Mouse (Mus musculus) liver, embryonic 12.5 days (tissue): Measurements from ENCODE around the gene Pgls. TPM values are rescaled to one million over a fixed set of nuclear protein-coding genes. Genes with fewer than 3 reads are reported as not detected.

Source experiments
- ATAC-seq: fragments of 200-750 bp; cut with Nextera tagmentation; 2 replicates; pipeline ENCODE4 v1.8.0; 2017; ENCODE audit warnings: moderate number of reproducible peaks, mild to moderate bottlenecking, moderate library complexity
- H3K27ac ChIP-seq: fragments of 300-500 bp; sonication (generic); 2 replicates; pipeline ENCODE4 v1.5.1; 2016; ENCODE audit warnings: mild to moderate bottlenecking
- H3K27me3 ChIP-seq: fragments of 300-500 bp; sonication (generic); replicated peaks from 2 replicates; pipeline ENCODE4 v1.6.1; 2016; ENCODE audit warnings: mild to moderate bottlenecking, moderate library complexity
- H3K36me3 ChIP-seq: fragments of 300-500 bp; sonication (generic); 2 replicates; pipeline ENCODE4 v1.6.1; 2016; ENCODE audit warnings: mild to moderate bottlenecking, moderate library complexity
- H3K4me1 ChIP-seq: fragments of 300-500 bp; sonication (generic); 2 replicates; pipeline ENCODE4 v1.6.1; 2016
- H3K4me2 ChIP-seq: fragments of 300-500 bp; sonication (generic); 2 replicates; pipeline ENCODE4 v1.6.1; 2016; ENCODE audit warnings: mild to moderate bottlenecking, moderate library complexity
- H3K4me3 ChIP-seq: fragments of 300-500 bp; sonication (generic); 2 replicates; pipeline ENCODE4 v1.5.1; 2016; ENCODE audit warnings: mild to moderate bottlenecking, moderate library complexity
- H3K9ac ChIP-seq: fragments of 300-500 bp; sonication (generic); 2 replicates; pipeline ENCODE4 v1.6.1; 2016; ENCODE audit warnings: mild to moderate bottlenecking, moderate library complexity
- H3K9me3 ChIP-seq: fragments of 300-500 bp; sonication (generic); replicated peaks from 2 replicates; pipeline ENCODE4 v1.6.1; 2016; ENCODE audit warnings: mild to moderate bottlenecking, moderate library complexity
- WGBS: fragments of 180-500 bp; shearing (Covaris S2); methylation state at CpG from one replicate; pipeline ENCODE4 v1.1.7; 2016; ENCODE audit not compliant: insufficient replicate concordance; 5-methylcytosine and 5-hydroxymethylcytosine counted together
- polyA plus RNA-seq: library from polyadenylated mRNA; unstranded; fragments of >200 nt; fragmentation: Nextera tagmentation; extraction: Ambion mirVana; gene quantifications from 2 replicates; pipeline ENCODE4 v1.2.1, GENCODE M21; 2016

The Pgls gene
- polyA plus RNA-seq, 1 experiment from 2014 or later, result 144 TPM

GRCm38 (mm10) chr8:71592374-71593170, 596 bp downstream of the Pgls start:
- 0 out of 2 replicates have a peak, but pooled peaks cover 3% of the 10 kb centered on the region for H3K27me3 ChIP-seq
- H3K9me3 ChIP-seq, result no peaks in the 10 kb centered on the region
- H3K27ac ChIP-seq, result peak overlapping the region; percentile 97
- WGBS, result 3% methylated on average over 54 of the region's 60 CpGs
- peaks cover 13% of the 10 kb centered on the region for H3K36me3 ChIP-seq
- H3K9ac ChIP-seq, result peak overlapping the region; percentile 94
- peak overlapping the region; percentile 93 for H3K4me2 ChIP-seq
- peak overlapping the region; percentile 81 for H3K4me3 ChIP-seq
- H3K4me1 ChIP-seq, result peaks cover 59% of the 10 kb centered on the region
- peak; percentile 30 for ATAC-seq

- Histone ChIP-seq H3K9me3 (no peaks in the 10 kb centered on the region), H3K9ac (no peak overlapping the region), H3K36me3 (peaks cover 13% of the 10 kb centered on the region), H3K4me2 (peak overlapping the region; percentile 93), H3K27ac (no peak overlapping the region), H3K4me1 (peaks cover 59% of the 10 kb centered on the region), H3K27me3 (0 out of 2 replicates have a peak, but pooled peaks cover 3% of the 10 kb centered on the region), H3K4me3 (no peak overlapping the region)
- 91% methylated on average over 8 of the region's 8 CpGs for WGBS
- ATAC-seq, result no peak
These were observed 1.8 kb downstream of the Pgls start for GRCm38 (mm10) chr8:71593556-71594323.

- no peak overlapping the region for H3K9ac ChIP-seq
- no peak for ATAC-seq
- peaks cover 59% of the 10 kb centered on the region for H3K4me1 ChIP-seq
- WGBS, result 84% methylated on average over 4 of the region's 4 CpGs
- 0 out of 2 replicates have a peak, but pooled peaks cover 3% of the 10 kb centered on the region for H3K27me3 ChIP-seq
- no peak overlapping the region for H3K27ac ChIP-seq
- H3K4me3 ChIP-seq, result no peak overlapping the region
- H3K4me2 ChIP-seq, result no peak overlapping the region
- no peaks in the 10 kb centered on the region for H3K9me3 ChIP-seq
- peaks cover 13% of the 10 kb centered on the region for H3K36me3 ChIP-seq
These were observed 2.3 kb downstream of the Pgls start for GRCm38 (mm10) chr8:71594324-71594722.

DNA sequence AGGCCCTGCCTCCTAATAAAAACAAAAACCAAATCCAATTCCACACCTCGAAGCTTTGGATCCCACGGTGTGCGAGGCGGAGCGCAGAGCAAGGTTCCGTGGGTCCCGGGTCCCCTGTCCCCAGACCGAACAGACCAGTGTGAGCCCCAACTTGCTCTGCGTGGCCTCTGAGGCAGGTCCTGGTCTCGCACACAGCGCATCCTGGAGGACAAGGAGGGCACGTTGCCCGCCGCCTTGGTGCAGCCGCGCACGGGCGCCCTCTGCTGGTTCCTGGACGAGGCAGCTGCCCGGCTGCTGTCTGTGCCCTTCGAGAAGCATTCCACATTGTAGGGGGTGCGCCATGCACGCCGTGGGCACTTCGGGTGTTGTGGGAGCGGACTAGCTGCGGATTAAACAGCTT, 3.9 kb downstream of the Pgls start:
- H3K4me2 ChIP-seq, result peak overlapping the region; percentile 23
- no peaks in the 10 kb centered on the region for H3K9me3 ChIP-seq
- no peak overlapping the region for H3K9ac ChIP-seq
- H3K4me1 ChIP-seq, result peaks cover 49% of the 10 kb centered on the region
- 8% methylated on average over 27 of the region's 27 CpGs for WGBS
- H3K27ac ChIP-seq, result no peak overlapping the region
- peaks cover 17% of the 10 kb centered on the region for H3K27me3 ChIP-seq
- peak; percentile 2; the same call in 1 of the 2 replicates for ATAC-seq
- no peak overlapping the region for H3K4me3 ChIP-seq
- peaks cover 16% of the 10 kb centered on the region for H3K36me3 ChIP-seq

GRCm38 (mm10) chr8:71596384-71596783, 4.4 kb downstream of the Pgls start:
- ATAC-seq, result no peak
- Histone ChIP-seq H3K36me3 (peaks cover 16% of the 10 kb centered on the region), H3K4me1 (peaks cover 44% of the 10 kb centered on the region), H3K4me2 (no peak overlapping the region), H3K27me3 (peaks cover 22% of the 10 kb centered on the region), H3K4me3 (no peak overlapping the region), H3K9ac (no peak overlapping the region), H3K27ac (no peak overlapping the region), H3K9me3 (no peaks in the 10 kb centered on the region)
- 48% methylated on average over 6 of the region's 6 CpGs for WGBS

DNA sequence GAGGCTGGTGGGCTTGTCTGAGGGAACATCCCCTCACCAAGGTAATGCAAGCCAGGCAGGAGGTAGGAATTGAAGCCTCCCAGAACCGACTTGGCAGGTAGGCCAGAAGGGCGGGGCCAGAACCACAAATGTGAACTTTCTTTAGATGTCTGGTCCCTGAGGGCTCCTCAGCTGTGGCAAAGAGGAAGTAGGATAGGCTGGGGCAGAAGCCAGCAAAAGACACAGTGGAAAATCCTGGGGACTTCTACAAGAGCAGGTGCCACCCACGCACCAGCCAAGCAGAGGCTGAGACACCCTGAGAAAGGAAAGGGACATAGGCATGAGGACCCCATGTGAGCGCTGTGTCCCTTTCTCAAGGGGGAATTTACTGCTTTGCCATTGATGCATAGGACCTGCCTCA, 4.8 kb downstream of the Pgls start:
- ATAC-seq, result no peak
- Histone ChIP-seq H3K4me2 (no peak overlapping the region), H3K27ac (no peak overlapping the region), H3K27me3 (peaks cover 26% of the 10 kb centered on the region), H3K36me3 (peaks cover 16% of the 10 kb centered on the region), H3K9me3 (no peaks in the 10 kb centered on the region), H3K4me1 (peaks cover 41% of the 10 kb centered on the region), H3K4me3 (no peak overlapping the region), H3K9ac (no peak overlapping the region)
- WGBS, result 63% methylated on average over 4 of the region's 4 CpGs

DNA sequence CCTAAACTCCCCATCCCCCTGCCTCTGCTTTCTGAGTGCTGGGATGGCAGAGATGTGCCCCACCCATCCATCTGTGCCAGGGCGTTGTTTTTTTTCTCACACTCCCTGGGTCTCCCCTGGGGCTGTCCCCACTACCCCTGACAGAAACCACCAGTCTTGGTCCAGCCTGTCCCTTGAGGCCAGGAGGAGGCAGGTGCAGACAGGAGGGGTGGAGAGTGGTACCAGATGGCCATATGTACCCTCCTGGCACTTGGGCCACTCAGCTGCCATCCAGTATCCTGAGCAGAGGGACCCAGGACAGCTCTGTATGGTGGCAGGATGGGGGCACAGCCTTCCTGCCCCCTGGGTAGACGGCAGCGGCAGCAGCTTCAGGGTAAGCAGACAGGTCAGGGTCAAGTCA, 5.5 kb downstream of the Pgls start, which contains the start of gene Fam129c:
TSS of gene Fam129c (plus strand) at position 198 of the 400 bp plus-strand sequence.
- H3K4me2 ChIP-seq, result no peak within 1 kb of the TSS
- H3K36me3 ChIP-seq, result peaks cover 16% of the 10 kb centered on the region
- peaks cover 47% of the 10 kb centered on the region for H3K4me1 ChIP-seq
- peaks cover 33% of the 10 kb centered on the region for H3K27me3 ChIP-seq
- no peak within 1 kb of the TSS for H3K27ac ChIP-seq
- WGBS, result 76% methylated on average over 3 of the region's 3 CpGs
- no peak for ATAC-seq
- H3K4me3 ChIP-seq, result no peak within 1 kb of the TSS
- H3K9me3 ChIP-seq, result no peaks in the 10 kb centered on the region
- no peak within 1 kb of the TSS for H3K9ac ChIP-seq

DNA sequence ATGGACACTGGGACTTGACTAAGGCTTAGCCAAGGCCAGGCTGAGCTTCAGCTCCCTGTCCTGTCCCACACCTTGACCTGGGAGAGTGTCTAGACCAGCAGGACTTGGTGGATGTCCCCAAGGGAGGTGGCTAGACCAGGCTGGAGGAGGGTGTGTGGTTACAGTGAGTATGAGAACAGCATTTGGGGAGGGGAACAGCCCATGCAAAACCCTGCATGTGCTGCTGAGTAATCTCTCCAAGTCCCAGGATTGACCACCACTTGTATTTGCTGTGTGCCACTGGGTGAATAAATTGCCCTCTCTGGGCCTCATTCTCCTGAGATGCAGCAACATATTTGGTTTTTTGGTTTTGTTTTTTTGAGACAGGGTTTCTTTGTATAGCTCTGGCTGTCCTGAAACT, 6.4 kb downstream of the Pgls start:
- Histone ChIP-seq H3K4me3 (no peak overlapping the region), H3K9me3 (no peaks in the 10 kb centered on the region), H3K27ac (no peak overlapping the region), H3K36me3 (peaks cover 16% of the 10 kb centered on the region), H3K4me1 (peaks cover 47% of the 10 kb centered on the region), H3K9ac (no peak overlapping the region), H3K4me2 (no peak overlapping the region), H3K27me3 (peaks cover 42% of the 10 kb centered on the region)
- ATAC-seq, result no peak

DNA sequence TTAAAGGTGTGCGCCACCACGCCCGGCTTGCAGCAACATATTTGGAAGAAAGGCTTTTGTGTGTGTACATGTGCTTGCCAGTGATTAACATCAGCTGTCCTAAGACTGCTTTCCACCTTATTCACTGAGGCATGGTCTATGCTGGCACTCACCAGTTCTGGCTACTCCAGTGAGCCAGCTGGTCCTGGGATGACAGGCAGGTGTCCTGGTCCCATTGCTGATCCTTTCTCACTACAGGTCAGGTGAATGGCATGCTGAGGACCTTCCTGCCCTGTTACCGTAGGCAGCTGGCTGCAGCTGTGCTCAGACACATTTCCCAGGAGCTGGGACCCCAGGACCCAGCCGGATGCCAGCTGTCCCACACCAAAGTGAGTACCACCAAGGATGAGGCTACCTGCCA, 6.9 kb downstream of the Pgls start:
- no peak for ATAC-seq
- H3K4me1 ChIP-seq, result peaks cover 43% of the 10 kb centered on the region
- 69% methylated on average over 5 of the region's 5 CpGs for WGBS
- no peak overlapping the region for H3K4me3 ChIP-seq
- H3K27ac ChIP-seq, result no peak overlapping the region
- no peaks in the 10 kb centered on the region for H3K9me3 ChIP-seq
- H3K4me2 ChIP-seq, result no peak overlapping the region
- H3K36me3 ChIP-seq, result peaks cover 15% of the 10 kb centered on the region
- no peak overlapping the region for H3K9ac ChIP-seq
- peaks cover 47% of the 10 kb centered on the region for H3K27me3 ChIP-seq

- H3K9ac ChIP-seq, result no peak overlapping the region
- H3K27ac ChIP-seq, result no peak overlapping the region
- H3K4me1 ChIP-seq, result peaks cover 21% of the 10 kb centered on the region
- peaks cover 2% of the 10 kb centered on the region; the same call in 1 of the 2 replicates for H3K36me3 ChIP-seq
- peaks cover 60% of the 10 kb centered on the region for H3K27me3 ChIP-seq
- peak overlapping the region; percentile 33 for H3K4me3 ChIP-seq
- no peaks in the 10 kb centered on the region for H3K9me3 ChIP-seq
- WGBS, result 4% methylated on average over 65 of the region's 65 CpGs
- ATAC-seq, result no peak
- H3K4me2 ChIP-seq, result peak overlapping the region; percentile 58
These were observed 10.1 kb downstream of the Pgls start for GRCm38 (mm10) chr8:71601939-71602665.

DNA sequence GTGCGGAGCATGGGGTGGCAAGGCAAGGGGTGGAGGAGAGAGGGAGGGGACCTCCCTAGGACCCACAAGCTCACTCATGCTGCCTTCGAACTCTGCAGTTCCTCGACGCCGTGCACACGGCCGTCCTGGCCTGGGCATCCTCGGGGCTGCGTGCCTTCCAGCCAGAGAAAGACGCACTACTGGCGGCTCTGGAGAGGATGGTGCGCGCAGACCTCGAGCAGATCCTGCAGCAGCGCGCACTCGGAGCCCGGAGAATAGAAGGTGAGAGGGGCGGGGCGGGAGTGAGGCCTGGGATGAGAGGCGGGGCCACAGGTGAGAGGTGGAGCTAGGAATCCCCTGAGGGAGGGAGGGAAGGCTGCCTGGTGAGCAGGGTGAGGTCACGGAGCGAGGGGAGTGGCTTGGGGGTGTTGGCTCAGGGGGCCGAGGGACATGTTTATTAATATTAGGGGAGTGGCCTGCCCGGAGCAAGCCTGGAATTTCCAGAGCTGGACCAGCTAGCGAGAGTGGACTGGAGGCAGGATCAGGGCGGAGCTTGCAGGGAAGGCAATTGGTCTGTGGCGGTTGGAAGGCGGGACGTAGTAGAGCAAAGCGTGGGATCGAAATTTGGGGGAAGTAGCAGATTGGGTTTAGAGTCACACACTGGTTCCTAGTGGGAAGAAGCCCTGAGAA, 10.8 kb downstream of the Pgls start:
- WGBS, result 6% methylated on average over 32 of the region's 32 CpGs
- Histone ChIP-seq H3K27ac (no peak overlapping the region), H3K4me1 (peaks cover 20% of the 10 kb centered on the region), H3K36me3 (peaks cover 2% of the 10 kb centered on the region; the same call in 1 of the 2 replicates), H3K9me3 (no peaks in the 10 kb centered on the region), H3K4me3 (peak overlapping the region; percentile 33), H3K27me3 (peaks cover 57% of the 10 kb centered on the region), H3K4me2 (peak overlapping the region; percentile 58), H3K9ac (no peak overlapping the region)
- ATAC-seq, result peak; percentile 33; the same call in 1 of the 2 replicates
